Mouse (Mus musculus): ENCODE results near the gene Ctcfl. TPM values are rescaled to one million over a fixed set of nuclear protein-coding genes. Genes with fewer than 3 reads are reported as not detected.

Ctcfl gene
- total and polyA plus RNA-seq, 3 experiments, result 0.13 TPM; not detected in 2

DNA sequence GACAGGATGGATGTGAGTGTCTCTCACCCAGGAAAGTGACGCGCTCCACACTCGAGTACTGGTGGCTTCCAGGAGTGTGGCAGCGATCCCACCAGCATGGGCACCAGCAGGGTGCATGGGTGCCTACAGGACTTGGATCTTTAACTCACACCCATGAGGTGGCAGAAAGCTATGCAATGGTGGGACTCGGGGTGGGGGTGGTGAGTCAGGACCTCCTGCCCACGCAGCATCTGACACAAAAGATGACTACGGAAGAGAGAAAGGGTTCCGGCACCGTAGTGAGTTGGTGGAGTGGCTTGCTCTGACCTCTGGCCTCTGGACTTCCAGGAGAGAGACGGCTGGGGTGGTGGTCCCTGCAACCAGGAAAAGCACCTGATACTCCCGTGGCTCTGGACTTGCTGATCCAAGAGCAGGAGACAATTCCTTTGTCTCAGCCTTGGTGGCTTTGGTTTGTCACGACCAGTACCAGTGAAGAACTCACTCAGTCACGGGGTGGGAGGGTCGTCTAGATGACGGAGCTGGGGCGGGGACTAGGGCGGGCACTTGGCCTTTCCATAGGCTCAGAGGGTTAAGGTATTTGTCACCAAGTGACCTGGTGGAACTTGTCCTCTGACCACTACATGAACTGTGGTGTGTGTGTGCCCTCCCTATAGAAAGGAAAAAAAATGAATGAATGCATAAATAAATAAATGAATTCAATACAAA lies 71.1 kb downstream of the Ctcfl start:
- Histone ChIP-seq H3K27ac (ENCODE audit: control insufficient read depth, low read depth, low read length) (no peak overlapping the region), H3K27me3 (ENCODE audit: control insufficient read depth in 1 of 2, insufficient read depth in 2 of 2, low read length in 2 of 2) (no peaks in the 10 kb centered on the region), H3K9ac (ENCODE audit: control insufficient read depth, low read depth, low read length, poor library complexity, severe bottlenecking) (no peak overlapping the region), H3K4me1 (ENCODE audit: control insufficient read depth in 1 of 2, insufficient read depth in 2 of 2, low read length in 2 of 2) (peaks cover 3 to 10% of the 10 kb centered on the region in 2 experiments; a peak in 3 of 4 replicates), H3K4me3 (ENCODE audit: control insufficient read depth in 1 of 2, insufficient read depth in 1 of 2, low read depth in 2 of 2, low read length in 2 of 2) (no peak overlapping the region), H3K36me3 (ENCODE audit: control insufficient read depth in 1 of 2, insufficient read depth in 2 of 2, low read length in 2 of 2) (peaks cover 0 to 10% of the 10 kb centered on the region in 2 experiments; a peak in 2 of 4 replicates), H3K9me3 (replicated peaks; ENCODE audit: insufficient read depth, low read length) (no peaks in the 10 kb centered on the region), H3K79me2 (ENCODE audit: control insufficient read depth, insufficient read depth, low read length, poor library complexity) (no peaks in the 10 kb centered on the region)
- TF ChIP-seq GATA1 (IDR thresholded peaks at IDR 0.05; ENCODE audit: low read depth, low read length) (no peak), CHD1 (IDR thresholded peaks at IDR 0.05; ENCODE audit: low read depth, low read length) (no peak), POLR2AphosphoS2 (IDR thresholded peaks at IDR 0.05; ENCODE audit: low read length) (no peak), E2F4 (IDR thresholded peaks at IDR 0.05; ENCODE audit: borderline replicate concordance, low read depth, low read length) (no peak), MAZ (IDR thresholded peaks at IDR 0.05; ENCODE audit: low read depth, low read length) (no peak), SMC3 (IDR thresholded peaks at IDR 0.05; ENCODE audit: low read depth, low read length) (no peak), UBTF (IDR thresholded peaks at IDR 0.05; ENCODE audit: borderline replicate concordance, insufficient read depth, low read depth, low read length) (no peak), TCF12 (IDR thresholded peaks at IDR 0.05; ENCODE audit: low read depth, low read length) (no peak), MAFK (IDR thresholded peaks at IDR 0.05; ENCODE audit: borderline replicate concordance, low read depth, low read length) (no peak), RAD21 (IDR thresholded peaks at IDR 0.05; ENCODE audit: low read depth, low read length) (no peak), USF1 (IDR thresholded peaks at IDR 0.05; ENCODE audit: low read depth, low read length) (no peak), KAT2A (conservative IDR thresholded peaks at IDR 0.05; ENCODE audit: low read depth, low read length) (no peak), ETS1 (IDR thresholded peaks at IDR 0.05; ENCODE audit: low read depth, low read length) (no peak), RCOR1 (IDR thresholded peaks at IDR 0.05; ENCODE audit: low read depth, low read length) (no peak), TBP (IDR thresholded peaks at IDR 0.05; ENCODE audit: low read depth, low read length) (no peak), MYC (IDR thresholded peaks at IDR 0.05; ENCODE audit: low read depth, low read length) (no peak), POLR2AphosphoS5 (IDR thresholded peaks at IDR 0.05; ENCODE audit: borderline replicate concordance, low read depth, low read length) (no peak), NRF1 (IDR thresholded peaks at IDR 0.05; ENCODE audit: insufficient read depth, low read depth, low read length, poor library complexity, severe bottlenecking) (no peak)
- DNase-seq (ENCODE audit: low read depth, low spot score), result no peak

DNA sequence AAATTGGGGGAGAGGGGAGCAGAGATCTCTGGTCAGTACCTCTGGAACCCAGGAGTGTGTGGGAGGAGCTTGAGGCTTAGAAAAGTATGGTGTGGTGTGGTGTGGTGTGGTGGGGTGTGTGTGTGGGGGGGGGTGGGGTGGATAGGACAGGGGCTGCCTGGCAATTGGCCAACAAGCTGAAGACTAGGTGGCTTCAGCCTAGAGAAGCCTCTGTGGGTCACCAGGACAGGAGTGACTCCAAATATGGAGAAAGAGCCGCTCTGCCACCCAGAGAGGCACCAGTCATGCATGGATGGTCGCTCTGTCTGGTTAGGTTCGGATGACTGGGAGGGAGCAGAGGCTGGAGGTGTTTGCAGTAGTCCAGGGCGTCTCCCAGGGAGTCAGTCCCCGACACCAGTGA lies 71.9 kb downstream of the Ctcfl start:
- Histone ChIP-seq H3K4me3 (ENCODE audit: control insufficient read depth in 1 of 2, insufficient read depth in 1 of 2, low read depth in 2 of 2, low read length in 2 of 2) (no peak overlapping the region), H3K9ac (ENCODE audit: control insufficient read depth, low read depth, low read length, poor library complexity, severe bottlenecking) (no peak overlapping the region), H3K27me3 (ENCODE audit: control insufficient read depth in 1 of 2, insufficient read depth in 2 of 2, low read length in 2 of 2) (no peaks in the 10 kb centered on the region), H3K9me3 (replicated peaks; ENCODE audit: insufficient read depth, low read length) (no peaks in the 10 kb centered on the region), H3K27ac (ENCODE audit: control insufficient read depth, low read depth, low read length) (no peak overlapping the region), H3K36me3 (ENCODE audit: control insufficient read depth in 1 of 2, insufficient read depth in 2 of 2, low read length in 2 of 2) (peaks cover 0 to 10% of the 10 kb centered on the region in 2 experiments; a peak in 2 of 4 replicates), H3K79me2 (ENCODE audit: control insufficient read depth, insufficient read depth, low read length, poor library complexity) (no peaks in the 10 kb centered on the region), H3K4me1 (ENCODE audit: control insufficient read depth in 1 of 2, insufficient read depth in 2 of 2, low read length in 2 of 2) (peaks cover 3 to 10% of the 10 kb centered on the region in 2 experiments; a peak in 3 of 4 replicates)
- no peak for DNase-seq (ENCODE audit: low read depth, low spot score)
- TF ChIP-seq RAD21 (IDR thresholded peaks at IDR 0.05; ENCODE audit: low read depth, low read length) (no peak), TBP (IDR thresholded peaks at IDR 0.05; ENCODE audit: low read depth, low read length) (no peak), TAL1 (IDR thresholded peaks at IDR 0.05; ENCODE audit: low read length) (no peak), UBTF (IDR thresholded peaks at IDR 0.05; ENCODE audit: borderline replicate concordance, insufficient read depth, low read depth, low read length) (no peak), MAX (IDR thresholded peaks at IDR 0.05; ENCODE audit: low read length) (no peak), POLR2AphosphoS5 (IDR thresholded peaks at IDR 0.05; ENCODE audit: borderline replicate concordance, low read depth, low read length) (no peak), SMC3 (IDR thresholded peaks at IDR 0.05; ENCODE audit: low read depth, low read length) (no peak), MAFK (IDR thresholded peaks at IDR 0.05; ENCODE audit: borderline replicate concordance, low read depth, low read length) (no peak), HCFC1 (IDR thresholded peaks at IDR 0.05; ENCODE audit: low read depth, low read length) (no peak), CHD2 (IDR thresholded peaks at IDR 0.05; ENCODE audit: low read length) (no peak), MYC (IDR thresholded peaks at IDR 0.05; ENCODE audit: low read depth, low read length) (no peak), MAZ (IDR thresholded peaks at IDR 0.05; ENCODE audit: low read depth, low read length) (no peak)

Measured in MEL (cell line).